Mouse (Mus musculus) mouse trophoblast stem cell (cell line): ENCODE results near the gene Kif7.

Experiments used
- in situ Hi-C, 2 experiments: fragments of 300-500 bp; cut with MseI, MboI; formaldehyde crosslinking; loops; 2 replicates in 1 of 2; 3 replicates in 1 of 2; pipeline ENCODE4 v1.15.1; 2025

Gene Kif7

GRCm38 (mm10) chr7:79721386-79721977 is 6.0 kb upstream of the Kif7 start:
- in situ Hi-C loops, result no loop called here

GRCm38 (mm10) chr7:79710831-79711230 is 4.7 kb downstream of the Kif7 start:
- in situ Hi-C loops, result no loop called here

GRCm38 (mm10) chr7:79710130-79710607 is 5.4 kb downstream of the Kif7 start:
- in situ Hi-C loops, result no loop called here

GRCm38 (mm10) chr7:79705210-79705609 is 10.3 kb downstream of the Kif7 start:
- in situ Hi-C loops, result no loop called here

GRCm38 (mm10) chr7:79702755-79703154 is 12.8 kb downstream of the Kif7 start:
- in situ Hi-C loops, result no loop called here

GRCm38 (mm10) chr7:79696495-79696894 is 19.0 kb downstream of the Kif7 start:
- in situ Hi-C loops, result no loop called here

GRCm38 (mm10) chr7:79680231-79680630 is 35.3 kb downstream of the Kif7 start:
- in situ Hi-C loops, result no loop called here

- in situ Hi-C loops, result no loop called here
These were observed 36.3 kb downstream of the Kif7 start for GRCm38 (mm10) chr7:79679186-79679585.

- in situ Hi-C loops, result no loop called here
These were observed 44.5 kb downstream of the Kif7 start for GRCm38 (mm10) chr7:79670900-79671604.

- in situ Hi-C loops, result no loop called here
These were observed 48.8 kb downstream of the Kif7 start for GRCm38 (mm10) chr7:79666690-79667089.

- in situ Hi-C loops, result no loop called here
These were observed 54.1 kb downstream of the Kif7 start for GRCm38 (mm10) chr7:79661253-79661890.

- in situ Hi-C loops, result no loop called here
These were observed 55.0 kb downstream of the Kif7 start for GRCm38 (mm10) chr7:79660291-79661150.

GRCm38 (mm10) chr7:79659578-79660290 is 55.8 kb downstream of the Kif7 start, which contains the start of gene Ticrr:
TSS of gene Ticrr (plus strand) at chr7:79660196.
- in situ Hi-C loops, result no loop called here

GRCm38 (mm10) chr7:79654586-79654985 is 60.9 kb downstream of the Kif7 start:
- in situ Hi-C loops, result no loop called here

- in situ Hi-C loops, result no loop called here
These were observed 61.3 kb downstream of the Kif7 start for GRCm38 (mm10) chr7:79654185-79654584.

- in situ Hi-C loops, result no loop called here
These were observed 66.5 kb downstream of the Kif7 start for GRCm38 (mm10) chr7:79649005-79649404.
